Mouse (Mus musculus) gastrocnemius, adult 2 months (tissue): ENCODE data around the gene Large1. TPM values are rescaled to one million over a fixed set of nuclear protein-coding genes. Genes with fewer than 3 reads are reported as not detected.

ENCODE experiments used
- DNase-seq: peaks from one replicate; pipeline ENCODE4 v3.0.0; 2022
- H3K27ac ChIP-seq: fragments of 200-600 bp; 2 replicates; pipeline ENCODE4 v1.8.1; 2022; ENCODE audit warnings: mild to moderate bottlenecking
- H3K4me3 ChIP-seq: fragments of 200-600 bp; 2 replicates; pipeline ENCODE4 v1.8.1; 2022; ENCODE audit warnings: mild to moderate bottlenecking, moderate library complexity
- CTCF ChIP-seq: fragments of 200-600 bp; IDR thresholded peaks from 2 replicates; pipeline ENCODE4 v1.8.1; 2022; ENCODE audit warnings: antibody characterized with exemption, mild to moderate bottlenecking, moderate library complexity
- intact Hi-C: fragments of 180-260 bp; cut with DNase I; formaldehyde crosslinking; loops from one replicate; pipeline ENCODE4 v1.15.1; 2025
- total RNA-seq, 2 experiments: library from RNA; stranded (reverse); gene quantifications; 2 replicates each; pipeline ENCODE4 v1.2.3; 2021

Gene Large1
- total RNA-seq, 2 experiments from 2014 or later: 25.3 to 29.6 TPM

DNA sequence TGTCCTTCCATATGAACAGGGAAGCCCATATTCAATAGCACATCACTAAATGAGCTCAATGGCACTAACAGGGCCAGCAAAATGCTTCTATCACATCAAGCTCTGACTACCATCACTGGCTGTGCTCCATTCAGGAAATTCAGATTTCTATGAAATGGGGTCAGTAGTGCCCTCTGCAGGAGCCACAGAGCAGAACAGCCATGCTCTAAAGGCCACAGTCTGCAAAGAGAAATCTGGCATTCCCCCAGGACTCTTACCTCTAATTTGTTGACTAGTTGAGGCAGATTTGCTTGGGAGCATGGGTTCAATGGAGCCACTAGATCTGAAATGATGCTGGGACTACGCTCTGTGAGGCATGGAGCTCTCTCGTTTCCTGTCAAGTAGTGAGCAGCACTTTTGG lies 151.5 kb downstream of the Large1 start:
- peak; percentile 19 for DNase-seq
- TF ChIP-seq CTCF: peak; percentile 42
- no peak overlapping the region for H3K4me3 ChIP-seq
- intact Hi-C loops: no loop called here
- H3K27ac ChIP-seq: no peak overlapping the region

GRCm38 (mm10) chr8:73197714-73198113 lies 155.6 kb downstream of the Large1 start:
- intact Hi-C loops: loop anchor here (2.0 kb wide), 1 partner anchor 191 kb away; no protein-coding TSS in a partner anchor
- Histone ChIP-seq H3K27ac (no peak overlapping the region), H3K4me3 (no peak overlapping the region)
- DNase-seq: no peak
- no peak for TF ChIP-seq CTCF

GRCm38 (mm10) chr8:73188684-73189083 lies 164.7 kb downstream of the Large1 start:
- no peak overlapping the region for H3K27ac ChIP-seq
- intact Hi-C loops: no loop called here

DNA sequence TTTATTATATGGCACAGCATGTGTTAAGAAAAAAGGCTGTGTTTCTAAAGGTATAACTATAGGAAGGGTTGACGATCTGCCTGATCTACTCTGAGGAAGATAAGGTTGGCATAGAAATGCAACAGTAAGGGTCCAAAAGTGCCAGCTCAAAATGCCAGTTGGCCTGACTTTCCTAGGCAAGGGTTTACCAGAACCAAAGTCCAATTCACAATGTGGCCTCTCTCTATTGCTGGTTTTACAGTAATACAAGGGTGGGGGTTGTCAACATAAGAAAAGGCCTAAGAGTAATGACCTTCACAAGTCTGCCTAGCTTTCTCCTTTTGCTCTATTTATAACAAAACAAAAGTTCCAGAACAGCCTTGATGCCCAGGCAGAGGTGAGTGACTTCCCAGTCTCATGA lies 166.0 kb downstream of the Large1 start:
- intact Hi-C loops: no loop called here
- TF ChIP-seq CTCF: no peak
- DNase-seq: no peak
- no peak overlapping the region for H3K4me3 ChIP-seq
- H3K27ac ChIP-seq: no peak overlapping the region

More at GRCm38 (mm10) chr8:73188684-73189083, 164.7 kb downstream of the Large1 start:
- no peak for TF ChIP-seq CTCF
- H3K4me3 ChIP-seq: no peak overlapping the region
- no peak for DNase-seq

- H3K4me3 ChIP-seq: no peak overlapping the region
- no peak overlapping the region for H3K27ac ChIP-seq
- intact Hi-C loops: no loop called here
- TF ChIP-seq CTCF: no peak
- no peak for DNase-seq
Measured at GRCm38 (mm10) chr8:73178434-73178833, 174.9 kb downstream of the Large1 start.

DNA sequence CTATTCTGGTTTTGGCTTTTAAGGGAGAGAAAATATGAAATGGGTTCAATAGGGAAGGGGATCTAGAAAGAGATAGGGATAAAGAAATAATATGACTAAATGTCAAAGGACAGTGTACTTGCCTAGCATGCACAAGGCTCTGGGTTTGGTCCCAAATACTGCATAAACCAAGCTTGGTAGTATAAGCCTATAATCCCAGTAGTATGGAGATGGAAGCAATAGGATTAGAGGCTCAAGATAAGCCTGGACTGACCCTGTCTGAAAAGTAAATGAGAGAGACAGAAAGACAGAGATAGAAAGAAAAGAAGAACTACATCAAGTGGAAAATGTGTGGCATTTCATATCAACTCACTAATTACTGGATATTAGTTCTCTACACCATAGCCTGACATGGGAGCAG lies 180.7 kb downstream of the Large1 start:
- no peak overlapping the region for H3K4me3 ChIP-seq
- no peak for TF ChIP-seq CTCF
- H3K27ac ChIP-seq: no peak overlapping the region
- intact Hi-C loops: no loop called here
- no peak for DNase-seq

DNA sequence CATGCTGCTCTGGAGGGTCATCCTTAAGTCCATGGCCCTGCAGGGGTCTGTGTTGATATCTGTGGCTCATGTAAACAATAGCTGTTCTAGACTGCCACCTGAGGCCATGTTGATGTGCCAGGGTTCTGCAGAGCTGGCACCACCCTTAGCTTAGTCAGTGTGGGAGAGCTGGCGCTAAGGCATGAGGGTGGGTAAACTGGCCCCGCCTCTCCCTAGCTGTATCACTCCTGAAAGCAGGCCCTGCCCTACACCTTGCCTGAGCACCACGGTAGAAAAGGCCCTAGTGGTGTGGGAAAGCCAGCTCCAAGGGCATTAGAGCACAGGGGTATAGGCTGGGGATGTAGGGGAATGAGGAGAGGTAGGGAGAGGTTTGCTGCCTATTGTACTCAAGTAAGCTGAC lies 191.3 kb downstream of the Large1 start:
- no peak for DNase-seq
- no peak overlapping the region for H3K27ac ChIP-seq
- intact Hi-C loops: no loop called here
- no peak for TF ChIP-seq CTCF
- no peak overlapping the region for H3K4me3 ChIP-seq

GRCm38 (mm10) chr8:73161564-73161963 lies 191.8 kb downstream of the Large1 start:
- no peak for TF ChIP-seq CTCF
- no peak for DNase-seq
- intact Hi-C loops: no loop called here

GRCm38 (mm10) chr8:73160945-73161344 lies 192.4 kb downstream of the Large1 start:
- intact Hi-C loops: no loop called here
- TF ChIP-seq CTCF: no peak
- no peak for DNase-seq
- no peak overlapping the region for H3K4me3 ChIP-seq
- H3K27ac ChIP-seq: no peak overlapping the region

More at GRCm38 (mm10) chr8:73161564-73161963, 191.8 kb downstream of the Large1 start:
- no peak overlapping the region for H3K27ac ChIP-seq
- no peak overlapping the region for H3K4me3 ChIP-seq

DNA sequence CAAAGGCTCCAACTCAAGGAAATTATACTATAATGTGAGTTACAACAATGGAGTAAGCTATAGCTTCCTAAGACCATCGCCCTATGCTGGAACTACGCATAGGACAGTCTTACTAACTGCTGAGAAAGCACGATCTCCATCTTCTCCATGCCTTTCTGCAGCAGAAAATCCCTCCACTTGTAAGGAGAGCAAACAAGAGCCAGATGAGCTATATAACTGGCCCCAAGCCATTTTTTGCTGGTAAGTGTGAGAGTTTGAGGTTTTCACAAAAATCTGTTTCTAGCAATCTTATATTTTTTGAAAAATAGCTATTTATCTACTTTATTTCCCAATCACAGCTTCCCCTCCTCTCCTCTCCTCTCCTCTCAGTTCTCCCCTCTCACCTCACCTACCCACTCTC lies 206.1 kb downstream of the Large1 start:
- no peak for TF ChIP-seq CTCF

GRCm38 (mm10) chr8:73142660-73143395 lies 210.5 kb downstream of the Large1 start:
- intact Hi-C loops: no loop called here
- Histone ChIP-seq H3K4me3 (no peak overlapping the region), H3K27ac (no peak overlapping the region)
- TF ChIP-seq CTCF: no peak
- DNase-seq: no peak

More for the DNA sequence above, 206.1 kb downstream of the Large1 start:
- intact Hi-C loops: no loop called here
- Histone ChIP-seq H3K4me3 (no peak overlapping the region), H3K27ac (no peak overlapping the region)
- no peak for DNase-seq

GRCm38 (mm10) chr8:73135397-73135796 lies 217.9 kb downstream of the Large1 start:
- Histone ChIP-seq H3K27ac (no peak overlapping the region), H3K4me3 (no peak overlapping the region)
- DNase-seq: no peak
- no peak for TF ChIP-seq CTCF
- intact Hi-C loops: no loop called here

DNA sequence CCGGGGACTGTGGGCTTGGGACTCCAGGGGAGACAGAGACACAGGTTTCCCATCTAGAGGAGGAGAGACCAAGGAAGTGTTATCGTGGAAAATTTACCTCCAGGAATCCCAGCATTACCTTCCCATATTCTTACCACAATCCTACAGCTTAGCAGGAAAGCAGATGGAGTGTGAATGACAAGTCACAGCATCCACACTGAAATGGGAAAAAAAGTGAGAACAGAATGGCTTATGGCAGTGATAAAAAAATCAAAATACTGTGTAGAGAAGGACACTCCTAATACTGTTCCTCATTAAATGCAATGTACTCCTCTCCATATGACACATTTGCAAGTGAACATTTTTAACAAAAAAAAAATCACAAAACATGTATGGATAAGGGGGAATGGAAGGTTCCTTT lies 221.3 kb downstream of the Large1 start:
- no peak for TF ChIP-seq CTCF
- intact Hi-C loops: no loop called here
- Histone ChIP-seq H3K4me3 (no peak overlapping the region), H3K27ac (no peak overlapping the region)
- no peak for DNase-seq
